Mouse (Mus musculus) hindbrain, embryonic 14.5 days (tissue): ENCODE results near the gene Pfn1. TPM values are rescaled to one million over a fixed set of nuclear protein-coding genes. Genes with fewer than 3 reads are reported as not detected.
A peak's percentile ranks its signal among the peaks of the same experiment; 100 is the strongest.

Experiments used
- ATAC-seq: fragments of 200-750 bp; cut with Nextera tagmentation; 2 replicates; pipeline ENCODE4 v1.8.0; 2017; ENCODE audit warnings: moderate number of reproducible peaks, mild to moderate bottlenecking, moderate TSS enrichment, moderate library complexity; ENCODE audit not compliant: low FRiP score
- DNase-seq: peaks from one replicate; pipeline ENCODE4 v3.0.0-alpha.2; 2015; ENCODE audit warnings: low spot score
- H3K27ac ChIP-seq: fragments of 300-500 bp; sonication (generic); 2 replicates; pipeline ENCODE4 v1.5.1; 2014; ENCODE audit warnings: mild to moderate bottlenecking, moderate library complexity
- H3K27me3 ChIP-seq: fragments of 300-500 bp; sonication (generic); 2 replicates; pipeline ENCODE4 v1.6.1; 2014; ENCODE audit warnings: mild to moderate bottlenecking, low read length, mixed read lengths; ENCODE audit not compliant: control insufficient read depth, insufficient read depth
- H3K36me3 ChIP-seq: fragments of 300-500 bp; sonication (generic); replicated peaks from 2 replicates; pipeline ENCODE4 v1.6.1; 2014; ENCODE audit not compliant: control insufficient read depth, insufficient read depth
- H3K4me1 ChIP-seq: fragments of 300-500 bp; sonication (generic); replicated peaks from 2 replicates; pipeline ENCODE4 v1.6.1; 2014; ENCODE audit warnings: antibody characterized with exemption, low read length, mixed read lengths; ENCODE audit not compliant: control insufficient read depth, insufficient read depth
- H3K4me2 ChIP-seq: fragments of 300-500 bp; sonication (generic); replicated peaks from 2 replicates; pipeline ENCODE4 v1.6.1; 2014; ENCODE audit warnings: mild to moderate bottlenecking, moderate library complexity
- H3K4me3 ChIP-seq: fragments of 300-500 bp; sonication (generic); replicated peaks from 2 replicates; pipeline ENCODE4 v1.5.1; 2014; ENCODE audit warnings: mild to moderate bottlenecking, low read length
- H3K9ac ChIP-seq: fragments of 300-500 bp; sonication (generic); 2 replicates; pipeline ENCODE4 v1.6.1; 2014
- H3K9me3 ChIP-seq: fragments of 300-500 bp; sonication (generic); 2 replicates; pipeline ENCODE4 v1.6.1; 2016; ENCODE audit warnings: low read length; ENCODE audit not compliant: control insufficient read depth
- WGBS: fragments of 180-500 bp; shearing (Covaris S2); extraction: QIAGEN DNeasy Blood & Tissue Kit; methylation state at CpG from one replicate; pipeline ENCODE4 v1.1.7; 2014; 5-methylcytosine and 5-hydroxymethylcytosine counted together
- polyA plus RNA-seq: library from polyadenylated mRNA; unstranded; fragments of >200 nt; fragmentation: Nextera tagmentation; extraction: Ambion mirVana; gene quantifications from 2 replicates; pipeline ENCODE4 v1.2.1, GENCODE M21; 2014

Pfn1 gene
- polyA plus RNA-seq = 662 and 703 TPM in 2 replicates

DNA sequence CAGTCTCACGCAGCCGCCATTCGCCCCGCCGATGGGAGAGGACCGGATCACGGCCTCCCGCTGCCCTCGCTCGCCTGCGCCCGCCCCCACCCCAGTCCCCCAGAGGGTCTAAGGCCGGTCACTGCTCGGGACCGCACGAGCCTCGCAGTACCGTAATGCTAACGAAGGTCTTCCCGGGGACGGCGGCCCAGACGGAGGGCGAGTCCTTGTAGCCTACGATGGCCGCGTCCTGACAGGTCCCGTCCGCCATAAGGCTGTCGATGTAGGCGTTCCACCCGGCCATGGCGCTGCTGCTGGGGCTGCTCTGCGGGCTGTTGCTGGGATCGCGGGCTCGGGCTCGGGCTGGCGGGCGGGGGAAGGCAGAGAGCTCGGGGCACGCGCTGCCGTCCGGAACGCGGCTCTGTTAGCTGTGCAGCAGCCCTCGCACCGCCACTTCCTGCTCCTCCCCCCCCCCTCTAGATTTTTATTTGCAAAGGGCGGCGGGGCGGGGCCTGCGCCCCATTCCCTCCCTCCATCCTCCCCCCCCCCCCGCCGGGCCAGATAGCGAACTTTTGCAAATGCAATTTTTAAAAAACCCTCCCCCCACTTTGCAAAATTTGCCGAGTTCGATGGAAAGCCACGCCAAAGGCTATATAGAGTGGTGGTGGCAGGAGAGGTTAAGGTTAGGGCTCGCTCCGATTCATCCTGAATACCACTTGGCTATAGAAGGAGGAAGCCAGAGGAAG is at the start of gene Pfn1:
Gene Pfn1, minus strand, starts transcription at position 447 of the 725 bp plus-strand sequence.
- peak; percentile 73 for DNase-seq
- Histone ChIP-seq H3K36me3 (peaks cover 38% of the 10 kb centered on the region), H3K4me3 (peak within 1 kb of the TSS; percentile 100), H3K4me2 (peak within 1 kb of the TSS; percentile 92), H3K4me1 (peaks cover 29% of the 10 kb centered on the region), H3K9ac (peak within 1 kb of the TSS; percentile 100), H3K27ac (peak within 1 kb of the TSS; percentile 96), H3K27me3 (no peaks in the 10 kb centered on the region), H3K9me3 (no peaks in the 10 kb centered on the region)
- WGBS = under 1% methylated on average over 60 of the region's 61 CpGs
- peak; percentile 61; the same call in 1 of the 2 replicates for ATAC-seq

DNA sequence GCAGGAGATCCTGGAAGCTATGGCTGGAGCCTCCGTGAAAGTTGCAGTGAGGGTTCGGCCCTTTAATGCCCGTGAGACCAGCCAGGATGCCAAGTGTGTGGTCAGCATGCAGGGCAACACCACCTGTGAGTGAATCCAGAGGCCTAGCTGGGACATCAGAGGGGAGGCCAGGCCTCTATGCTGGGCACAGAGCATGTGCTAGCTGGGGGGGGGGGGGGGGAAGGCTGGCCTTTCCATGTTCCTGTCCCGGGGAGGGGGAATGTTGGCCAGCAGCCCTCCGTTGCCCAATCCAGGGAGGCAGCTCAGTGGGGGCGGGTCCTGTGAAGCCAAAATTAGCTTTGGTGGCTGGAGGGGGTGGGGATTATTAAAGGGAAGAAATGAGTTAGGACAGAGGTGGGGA is 48.3 kb upstream of the Pfn1 start:
- Histone ChIP-seq H3K9ac (no peak overlapping the region), H3K27ac (no peak overlapping the region), H3K9me3 (no peaks in the 10 kb centered on the region), H3K4me2 (no peak overlapping the region), H3K4me3 (no peak overlapping the region), H3K4me1 (peaks cover 21% of the 10 kb centered on the region), H3K27me3 (no peaks in the 10 kb centered on the region), H3K36me3 (peaks cover 42% of the 10 kb centered on the region)
- DNase-seq = no peak
- ATAC-seq = no peak
- WGBS = 73% methylated on average over 6 of the region's 6 CpGs

DNA sequence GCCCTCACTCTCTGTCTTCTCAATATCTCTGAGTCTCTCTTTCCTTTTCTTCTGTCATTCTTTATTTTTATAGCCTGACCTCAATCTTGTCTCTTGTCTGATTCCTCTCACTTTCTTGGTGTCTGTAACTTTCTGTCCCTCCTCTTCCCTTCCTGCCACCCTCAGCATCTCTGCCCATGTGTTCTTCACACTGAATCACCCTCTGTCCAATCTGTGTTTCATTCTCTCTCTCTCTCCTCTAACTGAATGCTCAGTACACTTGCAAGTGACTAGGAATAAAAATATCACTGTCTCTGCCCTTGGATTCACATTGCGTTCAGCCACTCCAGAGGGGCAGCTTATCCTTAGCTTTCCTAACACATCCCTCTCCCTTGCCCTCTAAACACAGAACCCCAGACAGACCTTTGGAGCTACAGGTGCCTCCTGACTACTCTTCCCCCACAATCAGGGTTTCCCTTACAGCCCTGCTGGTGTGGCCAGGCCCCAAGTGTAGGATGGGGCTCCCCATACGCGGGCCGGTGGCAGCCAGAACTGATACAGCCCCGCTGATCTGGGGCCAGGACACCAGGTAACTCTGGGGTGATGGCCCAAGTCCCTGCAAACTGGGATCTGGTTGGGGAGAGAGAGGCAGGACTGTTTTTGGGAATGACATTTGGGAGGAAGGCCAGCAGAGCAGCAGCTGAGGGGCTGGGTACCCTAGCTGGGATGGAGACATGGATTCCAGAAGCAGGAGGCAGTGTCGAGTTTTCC is 47.7 kb upstream of the Pfn1 start:
- no peaks in the 10 kb centered on the region for H3K27me3 ChIP-seq
- peaks cover 36% of the 10 kb centered on the region for H3K36me3 ChIP-seq
- ATAC-seq = no peak
- peak overlapping the region; percentile 95; the same call in 1 of the 2 replicates for H3K9ac ChIP-seq
- 81% methylated on average over 6 of the region's 6 CpGs for WGBS
- peak overlapping the region; percentile 91 for H3K4me2 ChIP-seq
- no peaks in the 10 kb centered on the region for H3K9me3 ChIP-seq
- H3K27ac ChIP-seq = no peak overlapping the region
- peak overlapping the region; percentile 99; the same call in 1 of the 2 replicates for H3K4me3 ChIP-seq
- DNase-seq = no peak
- H3K4me1 ChIP-seq = peaks cover 21% of the 10 kb centered on the region

DNA sequence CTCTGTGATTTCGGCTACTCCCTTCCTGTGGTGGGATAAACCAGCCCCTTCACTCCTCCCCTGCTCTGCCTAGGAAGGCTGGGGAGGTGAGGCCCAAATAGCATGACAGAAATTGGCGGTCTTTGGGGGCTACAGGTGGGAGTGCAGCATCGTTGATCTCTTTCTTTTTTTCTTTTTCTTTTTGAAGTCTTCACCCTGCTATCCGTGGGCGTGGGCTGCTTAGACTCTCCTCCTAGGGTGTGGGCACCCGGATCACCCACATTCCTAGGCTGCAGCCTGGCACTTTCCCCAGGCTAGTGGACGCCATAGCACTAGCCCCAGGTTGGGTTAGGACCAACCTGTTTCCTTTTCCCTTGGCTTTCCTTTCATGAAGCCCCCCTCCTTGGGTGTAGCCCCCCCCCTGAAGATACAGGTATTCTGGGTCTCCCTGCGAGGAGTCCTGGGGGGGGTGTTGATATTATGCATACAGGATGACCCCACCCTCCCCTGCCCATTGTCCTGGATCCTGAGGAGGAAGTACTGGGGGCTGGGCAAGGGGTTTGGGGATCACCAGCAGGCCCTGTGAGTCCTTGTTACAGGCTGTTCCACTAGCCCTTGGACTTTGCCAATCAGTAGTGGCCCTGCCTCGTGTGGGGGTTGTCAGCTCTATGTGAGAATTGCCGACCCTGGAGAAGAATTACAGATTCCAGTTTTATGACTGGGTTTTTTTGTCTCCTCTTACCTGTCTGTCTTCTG is 46.9 kb upstream of the Pfn1 start:
- peak overlapping the region; percentile 99 for H3K4me3 ChIP-seq
- H3K36me3 ChIP-seq = peaks cover 28% of the 10 kb centered on the region
- no peak for ATAC-seq
- H3K27me3 ChIP-seq = no peaks in the 10 kb centered on the region
- WGBS = 13% methylated on average over 10 of the region's 10 CpGs
- H3K9me3 ChIP-seq = no peaks in the 10 kb centered on the region
- 0 out of 2 replicates have a peak overlapping the region, but pooled peaks have one; percentile 95 for H3K27ac ChIP-seq
- no peak for DNase-seq
- H3K4me1 ChIP-seq = peaks cover 21% of the 10 kb centered on the region
- peak overlapping the region; percentile 95 for H3K9ac ChIP-seq
- peak overlapping the region; percentile 91 for H3K4me2 ChIP-seq

DNA sequence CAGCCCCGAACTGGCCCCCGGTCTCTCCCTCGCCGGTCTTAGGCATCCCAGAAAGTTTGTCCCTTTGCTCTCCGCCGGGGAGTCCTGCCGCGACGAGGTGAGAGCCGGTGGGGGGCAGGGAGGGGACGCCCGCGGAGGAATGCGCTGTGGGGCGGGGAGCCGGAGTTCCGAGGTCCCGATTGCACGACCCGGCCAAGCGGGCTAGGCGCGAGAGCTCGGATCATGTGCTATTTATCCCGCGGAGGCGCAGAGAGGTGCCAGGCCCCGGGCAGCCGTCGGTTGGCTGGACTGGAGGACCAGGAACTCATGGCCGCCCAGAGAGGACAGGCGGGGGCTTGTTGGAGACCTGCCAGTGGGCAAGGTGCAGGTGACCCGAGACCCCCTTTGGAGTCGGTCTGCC is 46.2 kb upstream of the Pfn1 start:
- ATAC-seq = peak; percentile 46; the same call in 1 of the 2 replicates
- H3K4me3 ChIP-seq = peak overlapping the region; percentile 99
- peak overlapping the region; percentile 95 for H3K27ac ChIP-seq
- no peak for DNase-seq
- peak overlapping the region; percentile 95 for H3K9ac ChIP-seq
- H3K27me3 ChIP-seq = no peaks in the 10 kb centered on the region
- H3K36me3 ChIP-seq = peaks cover 20% of the 10 kb centered on the region
- peaks cover 21% of the 10 kb centered on the region for H3K4me1 ChIP-seq
- peak overlapping the region; percentile 91 for H3K4me2 ChIP-seq
- H3K9me3 ChIP-seq = no peaks in the 10 kb centered on the region
- WGBS = under 1% methylated on average over 33 of the region's 34 CpGs

DNA sequence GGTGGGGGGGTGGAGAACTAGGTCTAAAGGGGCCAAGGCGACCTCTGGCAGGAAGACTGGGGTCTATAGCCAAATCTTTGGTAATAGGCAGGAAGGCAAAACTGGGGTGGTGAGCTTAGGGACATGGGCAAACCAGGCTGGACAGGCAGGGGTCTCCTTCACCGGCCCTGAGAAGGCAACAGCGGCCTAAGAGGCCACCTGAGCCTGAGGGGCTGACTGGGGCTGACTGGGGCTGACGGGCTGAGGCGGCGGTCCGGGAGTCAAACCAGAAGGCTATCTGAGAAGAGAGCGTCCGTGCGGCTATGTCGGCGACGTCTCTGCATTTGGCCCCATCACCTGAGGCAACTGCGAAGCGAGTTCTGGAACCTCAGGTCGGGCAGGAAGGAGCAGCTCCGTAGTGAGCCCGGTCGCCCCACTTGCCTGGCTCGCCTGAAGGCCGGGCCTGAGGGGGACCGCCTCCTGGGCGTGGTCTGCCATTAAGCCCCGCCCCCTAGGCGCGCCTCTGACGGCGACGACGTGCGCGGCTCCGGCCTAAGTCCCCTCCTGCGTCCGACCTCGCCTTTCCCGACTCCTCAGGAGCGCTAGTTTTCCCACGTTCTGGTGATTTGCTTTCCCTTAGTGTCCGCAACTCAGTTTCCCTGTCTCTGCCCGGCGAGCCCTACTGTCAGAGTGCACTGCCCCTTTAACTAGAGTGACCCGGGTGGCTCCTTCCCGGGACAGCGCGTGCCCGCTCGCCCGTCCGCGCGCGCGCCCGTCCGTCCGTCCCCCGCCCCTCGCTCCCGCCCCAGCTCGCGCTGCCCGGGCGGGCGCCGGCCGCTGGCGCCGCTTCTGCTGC is 45.5 kb upstream of the Pfn1 start, which contains the start of the genes Inca1 and Kif1c:
Gene Inca1, minus strand, starts transcription at position 434 of the 835 bp plus-strand sequence.
Gene Kif1c, plus strand, starts transcription at position 827 of the 835 bp plus-strand sequence.
- H3K9me3 ChIP-seq = no peaks in the 10 kb centered on the region
- peak within 1 kb of the TSS; percentile 95 for H3K9ac ChIP-seq
- ATAC-seq (peak; percentile 95), DNase-seq (peak; percentile 94)
- H3K4me2 ChIP-seq = peak within 1 kb of the TSS; percentile 91
- H3K36me3 ChIP-seq = peaks cover 14% of the 10 kb centered on the region
- no peaks in the 10 kb centered on the region for H3K27me3 ChIP-seq
- peak within 1 kb of the TSS; percentile 95 for H3K27ac ChIP-seq
- peaks cover 21% of the 10 kb centered on the region for H3K4me1 ChIP-seq
- 1% methylated on average over 69 of the region's 69 CpGs for WGBS
- H3K4me3 ChIP-seq = peak within 1 kb of the TSS; percentile 99

DNA sequence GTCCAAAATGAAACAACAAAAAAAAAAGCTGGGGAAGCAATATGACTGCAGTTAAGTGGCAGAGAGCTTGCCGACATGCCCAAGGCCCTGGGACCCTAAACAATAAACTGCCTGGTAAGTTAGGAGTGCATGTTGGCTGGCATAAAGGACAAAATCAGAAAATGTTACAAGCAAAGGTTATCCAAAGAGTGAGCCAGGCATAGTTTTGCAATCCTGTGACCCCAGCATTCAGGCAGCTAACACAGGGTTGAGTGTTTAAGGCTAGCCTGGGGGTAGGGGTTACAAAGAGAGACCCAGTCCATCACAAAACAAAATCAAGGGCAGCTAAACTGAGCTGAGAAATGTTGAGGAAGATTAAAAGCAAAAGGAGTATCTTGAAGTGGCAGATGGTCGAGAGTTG is 44.6 kb upstream of the Pfn1 start:
- H3K4me3 ChIP-seq = no peak overlapping the region
- no peaks in the 10 kb centered on the region for H3K9me3 ChIP-seq
- peaks cover 6% of the 10 kb centered on the region for H3K36me3 ChIP-seq
- H3K27ac ChIP-seq = no peak overlapping the region
- peaks cover 21% of the 10 kb centered on the region for H3K4me1 ChIP-seq
- DNase-seq (no peak), ATAC-seq (no peak)
- H3K4me2 ChIP-seq = 0 out of 2 replicates have a peak overlapping the region, but pooled peaks have one; percentile 91
- H3K9ac ChIP-seq = no peak overlapping the region
- WGBS = 79% methylated on average over 2 of the region's 2 CpGs
- H3K27me3 ChIP-seq = no peaks in the 10 kb centered on the region

DNA sequence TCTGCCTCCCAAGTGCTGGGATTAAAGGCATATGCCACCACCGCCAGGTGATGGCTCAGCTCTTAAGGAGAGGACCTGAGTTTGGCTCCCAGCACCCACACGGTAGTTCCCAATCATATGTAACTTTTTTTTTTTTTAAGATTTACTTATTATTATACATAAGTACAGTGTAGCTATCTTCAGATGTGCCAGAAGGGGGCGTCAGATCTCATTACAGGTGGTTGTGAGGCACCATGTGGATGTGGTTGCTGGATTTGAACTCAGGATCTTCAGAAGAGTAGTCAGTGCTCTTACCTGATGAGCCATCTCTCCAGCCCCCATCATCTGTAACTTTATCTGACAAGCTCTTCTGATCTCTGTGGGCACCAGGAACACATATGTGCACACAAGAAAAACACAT is 42.9 kb upstream of the Pfn1 start:
- Histone ChIP-seq H3K27ac (no peak overlapping the region), H3K4me2 (no peak overlapping the region), H3K27me3 (no peaks in the 10 kb centered on the region), H3K4me3 (no peak overlapping the region), H3K36me3 (no peaks in the 10 kb centered on the region; the same call in 1 of the 2 replicates), H3K9ac (no peak overlapping the region), H3K4me1 (peaks cover 18% of the 10 kb centered on the region), H3K9me3 (no peaks in the 10 kb centered on the region)
- no peak for DNase-seq
- no peak for ATAC-seq
- WGBS = 79% methylated on average over 3 of the region's 3 CpGs
